Mouse (Mus musculus) CH12.LX (cell line): Measurements from ENCODE around the gene Haus3. TPM values are rescaled to one million over a fixed set of nuclear protein-coding genes. Genes with fewer than 3 reads are reported as not detected.

Experiments
- DNase-seq: peaks from one replicate; pipeline ENCODE4 v3.0.0-alpha.2; 2013; ENCODE audit errors: extremely low read depth
- H3K27ac ChIP-seq: 2 replicates; pipeline ENCODE4 v1.5.1; 2012; ENCODE audit warnings: low read depth, mild to moderate bottlenecking, control low read depth, moderate library complexity; ENCODE audit not compliant: insufficient read depth
- H3K27me3 ChIP-seq: replicated peaks from 2 replicates; pipeline ENCODE3; 2012; ENCODE audit warnings: inconsistent platforms
- H3K36me3 ChIP-seq, 2 experiments: replicated peaks in 1 of 2; 2 replicates each; pipeline versions ENCODE3 to v1.6.1; 2012; ENCODE audit warnings: inconsistent platforms in 1 of 2, low read length in 1 of 2, mild to moderate bottlenecking in 1 of 2, mixed read lengths in 1 of 2, moderate library complexity in 1 of 2; ENCODE audit not compliant: control insufficient read depth in 1 of 2, insufficient read depth in 1 of 2
- H3K4me1 ChIP-seq, 2 experiments: 2 replicates each; pipeline ENCODE4 v1.6.1; 2012; ENCODE audit warnings: inconsistent platforms in 1 of 2, moderate library complexity in 1 of 2; ENCODE audit not compliant: insufficient read depth in 2 of 2, control insufficient read depth in 1 of 2
- H3K4me2 ChIP-seq: 2 replicates; pipeline ENCODE4 v1.6.1; 2012; ENCODE audit warnings: low read depth, mild to moderate bottlenecking, control low read depth; ENCODE audit not compliant: poor library complexity, insufficient read depth, severe bottlenecking
- H3K4me3 ChIP-seq, 3 experiments: fragments of 150-350 bp in 1 of 3; sonication (generic) in 1 of 3; replicated peaks in 1 of 3; 2 replicates each; pipeline versions ENCODE3 to v1.5.1; 2011 to 2012; ENCODE audit warnings: low read depth in 2 of 3, low read length in 2 of 3, mild to moderate bottlenecking in 2 of 3, moderate library complexity in 2 of 3, control low read depth in 1 of 3, improper control_type of control experiment in 1 of 3, inconsistent platforms in 1 of 3, mixed read lengths in 1 of 3; ENCODE audit not compliant: poor library complexity in 1 of 3
- H3K79me2 ChIP-seq: replicated peaks from 2 replicates; pipeline ENCODE4 v1.6.1; 2012; ENCODE audit warnings: mild to moderate bottlenecking, moderate library complexity; ENCODE audit not compliant: control insufficient read depth, poor library complexity, insufficient read depth, severe bottlenecking; ENCODE audit errors: extremely low read depth
- H3K9ac ChIP-seq: 2 replicates; pipeline ENCODE4 v1.6.1; 2012; ENCODE audit warnings: low read depth, mild to moderate bottlenecking, control low read depth, moderate library complexity; ENCODE audit not compliant: insufficient read depth
- H3K9me3 ChIP-seq: replicated peaks from 2 replicates; pipeline ENCODE3; 2012; ENCODE audit warnings: low read length, inconsistent platforms, mixed read lengths
- CHD1 ChIP-seq: IDR thresholded peaks from 2 replicates; pipeline ENCODE4 v1.6.1; 2012; ENCODE audit warnings: low read depth, low read length, improper control_type of control experiment, inconsistent platforms
- CTCF ChIP-seq, 2 experiments: IDR thresholded peaks in 1 of 2; conservative IDR thresholded peaks in 1 of 2; 2 replicates each; pipeline ENCODE4 v1.5.1; 2011 to 2012; ENCODE audit warnings: low read depth in 2 of 2, low read length in 2 of 2, improper control_type of control experiment in 1 of 2, inconsistent platforms in 1 of 2, mild to moderate bottlenecking in 1 of 2, moderate library complexity in 1 of 2
- E2F4 ChIP-seq: IDR thresholded peaks from 2 replicates; pipeline ENCODE4 v1.6.1; 2011; ENCODE audit warnings: low read depth, low read length, improper control_type of control experiment; ENCODE audit not compliant: insufficient replicate concordance
- ETS1 ChIP-seq: conservative IDR thresholded peaks from 2 replicates; pipeline ENCODE4 v1.6.1; 2012; ENCODE audit warnings: low read depth, mild to moderate bottlenecking, inconsistent platforms, low read length, improper control_type of control experiment, moderate library complexity
- GABPA ChIP-seq: IDR thresholded peaks from 2 replicates; pipeline ENCODE4 v1.6.1; 2012; ENCODE audit warnings: low read depth, low read length, improper control_type of control experiment, inconsistent platforms; ENCODE audit not compliant: insufficient replicate concordance
- HCFC1 ChIP-seq: IDR thresholded peaks from 2 replicates; pipeline ENCODE4 v1.6.1; 2012; ENCODE audit warnings: low read depth, mild to moderate bottlenecking, inconsistent platforms, low read length, improper control_type of control experiment
- IRF4 ChIP-seq: IDR thresholded peaks from 2 replicates; pipeline ENCODE4 v1.6.1; 2014; ENCODE audit warnings: low read depth, mild to moderate bottlenecking, inconsistent platforms, low read length, improper control_type of control experiment
- JUN ChIP-seq: IDR thresholded peaks from 2 replicates; pipeline ENCODE4 v1.6.1; 2011; ENCODE audit warnings: low read depth, mild to moderate bottlenecking, low read length, improper control_type of control experiment, moderate library complexity; ENCODE audit not compliant: insufficient read depth
- JUND ChIP-seq: conservative IDR thresholded peaks from 2 replicates; pipeline ENCODE4 v1.6.1; 2011; ENCODE audit warnings: low read depth, low read length, improper control_type of control experiment
- KAT2A ChIP-seq: IDR thresholded peaks from 2 replicates; pipeline ENCODE4 v1.6.1; 2012; ENCODE audit warnings: low read length, improper control_type of control experiment, inconsistent platforms; ENCODE audit not compliant: insufficient replicate concordance
- MAZ ChIP-seq: IDR thresholded peaks from 2 replicates; pipeline ENCODE4 v1.6.1; 2012; ENCODE audit warnings: low read depth, mild to moderate bottlenecking, inconsistent platforms, low read length, improper control_type of control experiment, moderate library complexity
- MXI1 ChIP-seq: IDR thresholded peaks from 2 replicates; pipeline ENCODE4 v1.6.1; 2011; ENCODE audit warnings: mild to moderate bottlenecking, low read depth, low read length, improper control_type of control experiment
- MYC ChIP-seq: IDR thresholded peaks from 2 replicates; pipeline ENCODE4 v1.6.1; 2011; ENCODE audit warnings: low read depth, mild to moderate bottlenecking, improper control_type of control experiment, low read length
- NELFE ChIP-seq: IDR thresholded peaks from 2 replicates; pipeline ENCODE4 v1.6.1; 2011; ENCODE audit warnings: low read depth, low read length, improper control_type of control experiment
- NRF1 ChIP-seq: IDR thresholded peaks from 2 replicates; pipeline ENCODE4 v1.6.1; 2014; ENCODE audit warnings: low read depth, mild to moderate bottlenecking, inconsistent platforms, low read length, improper control_type of control experiment, moderate library complexity
- PAX5 ChIP-seq: IDR thresholded peaks from 2 replicates; pipeline ENCODE4 v1.6.1; 2012; ENCODE audit warnings: low read length, inconsistent platforms, mixed read lengths
- POLR2AphosphoS2 ChIP-seq: IDR thresholded peaks from 2 replicates; pipeline ENCODE4 v1.6.1; 2011; ENCODE audit warnings: low read depth, low read length, improper control_type of control experiment
- RAD21 ChIP-seq: IDR thresholded peaks from 2 replicates; pipeline ENCODE4 v1.6.1; 2011; ENCODE audit warnings: low read depth, mild to moderate bottlenecking, low read length, improper control_type of control experiment, moderate library complexity
- TBP ChIP-seq: conservative IDR thresholded peaks from 2 replicates; pipeline ENCODE4 v1.6.1; 2011; ENCODE audit warnings: low read depth, low read length, improper control_type of control experiment
- TCF12 ChIP-seq: IDR thresholded peaks from 2 replicates; pipeline ENCODE4 v1.6.1; 2014; ENCODE audit warnings: low read depth, mild to moderate bottlenecking, inconsistent platforms, low read length, improper control_type of control experiment
- ZC3H11A ChIP-seq: IDR thresholded peaks from 2 replicates; pipeline ENCODE4 v1.6.1; 2012; ENCODE audit warnings: low read depth, mild to moderate bottlenecking, inconsistent platforms, low read length, improper control_type of control experiment
- ZKSCAN1 ChIP-seq: IDR thresholded peaks from 2 replicates; pipeline ENCODE4 v1.6.1; 2012; ENCODE audit warnings: low read depth, inconsistent platforms, low read length, improper control_type of control experiment, borderline replicate concordance
- ZNF384 ChIP-seq: IDR thresholded peaks from 2 replicates; pipeline ENCODE4 v1.6.1; 2012; ENCODE audit warnings: low read depth, low read length, improper control_type of control experiment, inconsistent platforms
- dilution Hi-C: fragments of 300-500 bp; cut with MboI; formaldehyde crosslinking; loops from 2 replicates; pipeline ENCODE4 v1.14.3; 2020; ENCODE audit warnings: low sequenced_read_pairs; ENCODE audit not compliant: extremely low pct_unique_long_range_greater_than_20kb, extremely low pct_ligation_motif_present
- in situ Hi-C: fragments of 300-500 bp; cut with MboI; formaldehyde crosslinking; loops from 3 replicates; pipeline ENCODE4 v1.14.3; 2019; ENCODE audit warnings: low sequenced_read_pairs, low pct_ligation_motif_present, low pct_unique_long_range_greater_than_20kb, mixed read lengths
- polyA plus RNA-seq: library from polyadenylated mRNA; unstranded; fragments of >175 nt; gene quantifications from 2 replicates; pipeline ENCODE4 v1.2.1, GENCODE M21; 2012; ENCODE audit warnings: low read depth; ENCODE audit not compliant: insufficient read length
- total RNA-seq, 2 experiments: library from RNA; depleted of rRNA; stranded (reverse); fragments of 300-350 nt in 1 of 2; fragments of >200 nt in 1 of 2; gene quantifications; 2 replicates each; pipeline ENCODE4 v1.2.3; 2012 to 2014

Haus3 gene
- total and polyA plus RNA-seq, 3 experiments, result 16.0 to 66.0 (median 51.5) TPM

- H3K9ac ChIP-seq, result no peak overlapping the region
- dilution Hi-C loops, result no loop called here
- no peak overlapping the region for H3K27ac ChIP-seq
- no peaks in the 10 kb centered on the region for H3K79me2 ChIP-seq
- H3K4me2 ChIP-seq, result no peak overlapping the region
- H3K27me3 ChIP-seq, result no peaks in the 10 kb centered on the region
- TF ChIP-seq ETS1 (no peak), MYC (no peak), RAD21 (no peak), TCF12 (no peak), TBP (no peak), NELFE (no peak), MAZ (no peak), POLR2AphosphoS2 (no peak), CTCF (conservative IDR thresholded peaks at IDR 0.05 in 1 of 2, IDR thresholded peaks at IDR 0.05 in 1 of 2; ENCODE audit: low read depth in 2 of 2, low read length in 2 of 2) (no peak), ZKSCAN1 (no peak), MXI1 (no peak), E2F4 (no peak), NRF1 (no peak), CHD1 (no peak), ZC3H11A (no peak)
- TF ChIP-seq, all 38 proteins: peak for 0
- Histone ChIP-seq H3K9me3 (no peaks in the 10 kb centered on the region), H3K4me1 (no peaks in the 10 kb centered on the region), H3K4me3 (no peak overlapping the region), H3K36me3 (no peaks in the 10 kb centered on the region)
- no peak for DNase-seq
- in situ Hi-C loops, result no loop called here
These were observed 50.0 kb downstream of the Haus3 start for GRCm38 (mm10) chr5:34119121-34119856.

- Histone ChIP-seq H3K4me3 (no peak overlapping the region), H3K9ac (no peak overlapping the region), H3K36me3 (no peaks in the 10 kb centered on the region), H3K9me3 (no peaks in the 10 kb centered on the region), H3K79me2 (no peaks in the 10 kb centered on the region), H3K27ac (no peak overlapping the region), H3K4me2 (no peak overlapping the region), H3K27me3 (no peaks in the 10 kb centered on the region), H3K4me1 (no peaks in the 10 kb centered on the region)
- DNase-seq, result no peak
- TF ChIP-seq ZC3H11A (no peak), ZKSCAN1 (no peak), ZNF384 (no peak), POLR2AphosphoS2 (no peak), GABPA (no peak), E2F4 (no peak), TBP (no peak), JUN (no peak), PAX5 (no peak), HCFC1 (no peak), IRF4 (no peak), JUND (no peak), TCF12 (no peak), KAT2A (no peak), MXI1 (no peak), RAD21 (no peak), MYC (no peak)
- in situ Hi-C loops (no loop called here), dilution Hi-C loops (no loop called here)
These were observed 63.6 kb downstream of the Haus3 start for GRCm38 (mm10) chr5:34105681-34106080.
